Mouse (Mus musculus) G1E (cell line): ENCODE measurements around the gene Mcm3.

ENCODE experiments used
- CTCF ChIP-seq: IDR thresholded peaks from 2 replicates; pipeline ENCODE4 v1.5.1; 2012; ENCODE audit warnings: low read depth, low read length, inconsistent platforms, mixed read lengths
- GATA2 ChIP-seq: IDR thresholded peaks from 2 replicates; pipeline ENCODE4 v1.6.1; 2012; ENCODE audit warnings: low read depth, low read length, inconsistent platforms, borderline replicate concordance

DNA sequence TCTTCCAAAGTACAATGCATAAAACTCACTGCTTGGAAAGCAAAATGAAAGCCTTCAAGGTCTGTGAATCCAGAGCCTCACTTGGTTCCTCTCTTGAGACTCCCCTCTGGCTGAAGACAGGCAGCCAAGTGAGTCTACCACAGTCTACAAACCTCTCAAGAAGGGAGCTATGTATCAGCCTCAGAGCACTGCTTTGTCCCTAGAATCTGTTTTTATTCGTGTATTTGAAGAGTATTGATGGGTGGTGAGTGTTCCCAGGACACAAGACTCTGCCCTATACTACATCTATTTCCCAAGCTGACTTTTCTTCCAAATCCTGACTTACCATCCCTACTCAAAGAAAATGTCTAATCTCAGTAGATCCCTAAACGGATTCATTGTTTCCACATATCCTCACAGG, 41.7 kb downstream of the Mcm3 start:
- TF ChIP-seq CTCF (no peak), GATA2 (no peak)
